Mouse (Mus musculus): ENCODE measurements at regions not wholly inside any gene's neighbourhood (a gene's known extent, or its start where the extent isn't known, plus 50 kb on each side); places are given as distances from the start of the nearest gene placed in this dataset.
"Not testable (repeated sequence)": the region's sequence is repeated elsewhere in the genome, so short reads cannot be mapped to it uniquely, and the experiment has no call there.

DNA sequence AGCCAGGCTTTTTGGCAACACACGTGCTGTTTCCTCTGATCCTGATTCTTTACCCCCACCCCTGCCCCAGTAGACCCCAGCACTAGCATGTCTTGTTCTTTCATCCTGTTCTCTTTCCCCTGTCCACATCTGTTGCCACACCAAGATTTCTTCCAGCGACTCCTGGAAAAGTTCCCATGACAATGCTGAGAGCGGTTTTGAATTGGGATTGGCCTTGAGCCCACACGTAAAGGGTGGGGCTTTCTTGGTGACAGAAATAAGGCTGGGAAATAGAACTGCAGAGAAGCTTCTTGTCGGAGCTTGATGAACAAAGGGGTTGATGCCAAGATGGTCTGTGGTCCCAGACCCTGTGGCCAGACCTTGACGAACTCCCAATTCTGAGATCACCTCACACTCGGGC lies 106.8 kb downstream of the Enc1 start:
- no peak for DNase-seq (ENCODE audit: low spot score)
- no peaks in the 10 kb centered on the region for H3K27me3 ChIP-seq (ENCODE audit: insufficient read depth, poor library complexity, severe bottlenecking)
- H3K9me3 ChIP-seq = no peaks in the 10 kb centered on the region
- no peaks in the 10 kb centered on the region for H3K36me3 ChIP-seq
- no peak overlapping the region for H3K4me3 ChIP-seq
- H3K4me1 ChIP-seq (replicated peaks) = no peaks in the 10 kb centered on the region
- 89% methylated on average over 7 of the region's 7 CpGs for WGBS
- H3K27ac ChIP-seq = no peak overlapping the region

- WGBS = 69% methylated on average over 7 of the region's 7 CpGs
- DNase-seq (ENCODE audit: low spot score) = no peak
- no peaks in the 10 kb centered on the region for H3K27me3 ChIP-seq (ENCODE audit: insufficient read depth, poor library complexity, severe bottlenecking)
- H3K36me3 ChIP-seq = no peaks in the 10 kb centered on the region
- peaks cover 22% of the 10 kb centered on the region for H3K4me1 ChIP-seq (replicated peaks)
- no peak overlapping the region for H3K4me3 ChIP-seq
- H3K9me3 ChIP-seq = no peaks in the 10 kb centered on the region
- no peak overlapping the region for H3K27ac ChIP-seq
Observed at GRCm38 (mm10) chr13:97341218-97341889, 100.4 kb downstream of the Enc1 start.

GRCm38 (mm10) chr13:97337954-97338353 lies 97.0 kb downstream of the Enc1 start:
- no peak for DNase-seq (ENCODE audit: low spot score)
- Histone ChIP-seq H3K4me1 (replicated peaks) (peaks cover 39% of the 10 kb centered on the region), H3K27ac (peak overlapping the region; percentile 46), H3K9me3 (no peaks in the 10 kb centered on the region), H3K36me3 (no peaks in the 10 kb centered on the region), H3K27me3 (ENCODE audit: insufficient read depth, poor library complexity, severe bottlenecking) (no peaks in the 10 kb centered on the region), H3K4me3 (no peak overlapping the region)
- 32% methylated on average over 3 of the region's 3 CpGs for WGBS

GRCm38 (mm10) chr13:97337296-97337731 lies 96.4 kb downstream of the Enc1 start:
- DNase-seq (ENCODE audit: low spot score) = no peak
- Histone ChIP-seq H3K27me3 (ENCODE audit: insufficient read depth, poor library complexity, severe bottlenecking) (no peaks in the 10 kb centered on the region), H3K27ac (peak overlapping the region; percentile 68), H3K9me3 (no peaks in the 10 kb centered on the region), H3K4me3 (no peak overlapping the region), H3K36me3 (no peaks in the 10 kb centered on the region), H3K4me1 (replicated peaks) (peaks cover 41% of the 10 kb centered on the region)
- 74% methylated on average over 10 of the region's 10 CpGs for WGBS

- no peak overlapping the region for H3K4me3 ChIP-seq
- H3K36me3 ChIP-seq = no peaks in the 10 kb centered on the region
- H3K4me1 ChIP-seq (replicated peaks) = peaks cover 38% of the 10 kb centered on the region
- WGBS = 20% methylated on average over 10 of the region's 10 CpGs
- H3K27ac ChIP-seq = peak overlapping the region; percentile 64
- no peaks in the 10 kb centered on the region for H3K9me3 ChIP-seq
- H3K27me3 ChIP-seq (ENCODE audit: insufficient read depth, poor library complexity, severe bottlenecking) = no peaks in the 10 kb centered on the region; the same call in 1 of the 2 replicates
- DNase-seq (ENCODE audit: low spot score) = no peak
Observed at GRCm38 (mm10) chr13:97333801-97334534, 93.1 kb downstream of the Enc1 start.

- WGBS = 89% methylated on average over 14 of the region's 14 CpGs
- H3K27ac ChIP-seq = 0 out of 2 replicates have a peak overlapping the region, but pooled peaks have one; percentile 3
- no peaks in the 10 kb centered on the region; the same call in 1 of the 2 replicates for H3K27me3 ChIP-seq (ENCODE audit: insufficient read depth, poor library complexity, severe bottlenecking)
- peaks cover 4% of the 10 kb centered on the region; the same call in 1 of the 2 replicates for H3K9me3 ChIP-seq
- DNase-seq (ENCODE audit: low spot score) = no peak
- no peaks in the 10 kb centered on the region for H3K36me3 ChIP-seq
- H3K4me3 ChIP-seq = no peak overlapping the region
- peaks cover 23% of the 10 kb centered on the region for H3K4me1 ChIP-seq (replicated peaks)
Observed at GRCm38 (mm10) chr13:97331072-97331471, 90.2 kb downstream of the Enc1 start.

DNA sequence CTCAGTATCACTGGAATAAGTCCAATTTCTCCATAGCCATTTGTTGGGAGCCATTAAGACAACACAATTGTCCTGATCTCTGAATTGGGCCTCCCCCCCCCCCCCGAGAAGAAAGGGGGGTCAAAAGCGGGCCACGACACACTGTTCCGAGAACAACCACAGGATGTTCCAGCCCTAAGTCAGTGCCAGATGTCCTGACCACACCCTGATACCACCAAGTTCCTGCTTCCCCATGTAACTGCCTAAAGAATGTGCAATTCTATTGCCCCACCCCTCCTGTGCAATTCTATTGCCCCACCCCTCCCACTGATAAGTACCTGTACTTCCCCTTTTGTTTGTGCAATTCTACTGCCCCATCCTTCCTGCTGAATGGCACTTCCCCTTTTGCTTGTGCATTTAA lies 80.4 kb downstream of the Enc1 start:
- H3K36me3 ChIP-seq; H3K4me3 ChIP-seq; H3K9me3 ChIP-seq; DNase-seq (ENCODE audit: low spot score); H3K27me3 ChIP-seq (ENCODE audit: insufficient read depth, poor library complexity, severe bottlenecking); H3K27ac ChIP-seq: not testable (repeated sequence)
- H3K4me1 ChIP-seq (replicated peaks) = peaks cover 34% of the 10 kb centered on the region
- 78% methylated on average over 4 of the region's 4 CpGs for WGBS

DNA sequence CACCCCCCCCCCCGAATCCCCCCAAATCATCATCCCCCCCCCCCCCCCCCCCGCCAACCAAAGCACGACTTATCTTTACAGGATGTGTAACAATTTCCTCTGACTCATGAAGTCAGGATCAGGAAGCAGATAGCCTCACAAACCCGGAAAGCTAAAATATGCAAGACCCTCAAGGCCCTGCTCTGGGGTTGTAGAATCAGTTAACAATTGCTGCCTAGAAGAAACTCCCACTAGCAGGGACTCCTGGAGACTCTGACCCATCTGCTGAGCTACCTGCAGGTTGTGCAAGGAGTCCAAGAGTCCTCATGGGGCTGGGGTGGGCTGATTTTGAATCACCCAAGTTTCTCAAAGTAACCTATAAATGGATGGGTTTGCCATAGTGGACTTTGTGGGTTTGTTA lies 79.9 kb downstream of the Enc1 start:
- Histone ChIP-seq H3K4me1 (replicated peaks) (peaks cover 34% of the 10 kb centered on the region), H3K27ac (no peak overlapping the region), H3K4me3 (no peak overlapping the region), H3K9me3 (no peaks in the 10 kb centered on the region), H3K27me3 (ENCODE audit: insufficient read depth, poor library complexity, severe bottlenecking) (no peaks in the 10 kb centered on the region), H3K36me3 (no peaks in the 10 kb centered on the region)
- DNase-seq (ENCODE audit: low spot score) = no peak
- WGBS = 44% methylated on average over 4 of the region's 4 CpGs

DNA sequence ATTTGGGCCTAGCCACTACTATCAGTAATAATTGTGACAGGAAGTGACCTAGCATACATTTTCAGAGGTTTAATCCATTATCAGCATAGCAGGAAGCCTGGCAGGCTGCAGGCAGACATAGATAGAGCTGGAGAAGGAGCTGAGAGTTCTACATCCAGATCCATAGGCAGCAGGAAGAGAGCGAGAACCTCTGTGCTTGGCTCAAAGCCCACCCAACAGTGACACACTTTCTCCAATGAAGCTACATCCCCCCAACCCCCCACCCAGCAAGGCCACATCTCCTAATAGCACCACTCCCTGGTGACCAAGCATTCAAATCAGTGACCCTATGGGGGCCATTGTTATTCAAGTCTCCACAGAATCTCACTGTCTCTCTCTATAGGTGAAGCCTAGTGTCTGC lies 79.4 kb downstream of the Enc1 start:
- no peaks in the 10 kb centered on the region for H3K36me3 ChIP-seq
- no peaks in the 10 kb centered on the region for H3K27me3 ChIP-seq (ENCODE audit: insufficient read depth, poor library complexity, severe bottlenecking)
- no peaks in the 10 kb centered on the region for H3K9me3 ChIP-seq
- DNase-seq (ENCODE audit: low spot score) = no peak
- 74% methylated on average over 1 of the region's 1 CpGs for WGBS
- peak overlapping the region; percentile 76; the same call in 1 of the 2 replicates for H3K27ac ChIP-seq
- peaks cover 34% of the 10 kb centered on the region for H3K4me1 ChIP-seq (replicated peaks)
- no peak overlapping the region for H3K4me3 ChIP-seq

DNA sequence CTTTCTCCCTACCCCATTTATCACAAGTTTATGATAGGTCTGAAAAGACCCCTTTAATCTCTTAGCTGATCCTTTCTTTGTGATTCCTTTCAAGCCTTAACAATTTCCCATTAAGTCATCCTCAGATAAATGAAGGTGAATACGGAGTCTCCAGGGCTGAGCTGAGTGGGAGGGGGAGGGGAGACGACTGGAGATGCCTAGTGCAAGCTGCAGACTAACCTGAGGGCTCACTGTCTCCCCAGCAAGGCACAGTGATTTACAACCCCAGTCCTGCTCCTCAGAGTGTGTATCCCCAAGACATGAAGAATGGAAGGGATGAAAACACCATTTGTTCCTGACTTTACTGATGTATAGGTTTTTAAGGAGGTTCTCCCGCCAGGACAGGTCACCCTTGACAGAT lies 76.7 kb downstream of the Enc1 start:
- DNase-seq (ENCODE audit: low spot score) = no peak
- 23% methylated on average over 3 of the region's 3 CpGs for WGBS

DNA sequence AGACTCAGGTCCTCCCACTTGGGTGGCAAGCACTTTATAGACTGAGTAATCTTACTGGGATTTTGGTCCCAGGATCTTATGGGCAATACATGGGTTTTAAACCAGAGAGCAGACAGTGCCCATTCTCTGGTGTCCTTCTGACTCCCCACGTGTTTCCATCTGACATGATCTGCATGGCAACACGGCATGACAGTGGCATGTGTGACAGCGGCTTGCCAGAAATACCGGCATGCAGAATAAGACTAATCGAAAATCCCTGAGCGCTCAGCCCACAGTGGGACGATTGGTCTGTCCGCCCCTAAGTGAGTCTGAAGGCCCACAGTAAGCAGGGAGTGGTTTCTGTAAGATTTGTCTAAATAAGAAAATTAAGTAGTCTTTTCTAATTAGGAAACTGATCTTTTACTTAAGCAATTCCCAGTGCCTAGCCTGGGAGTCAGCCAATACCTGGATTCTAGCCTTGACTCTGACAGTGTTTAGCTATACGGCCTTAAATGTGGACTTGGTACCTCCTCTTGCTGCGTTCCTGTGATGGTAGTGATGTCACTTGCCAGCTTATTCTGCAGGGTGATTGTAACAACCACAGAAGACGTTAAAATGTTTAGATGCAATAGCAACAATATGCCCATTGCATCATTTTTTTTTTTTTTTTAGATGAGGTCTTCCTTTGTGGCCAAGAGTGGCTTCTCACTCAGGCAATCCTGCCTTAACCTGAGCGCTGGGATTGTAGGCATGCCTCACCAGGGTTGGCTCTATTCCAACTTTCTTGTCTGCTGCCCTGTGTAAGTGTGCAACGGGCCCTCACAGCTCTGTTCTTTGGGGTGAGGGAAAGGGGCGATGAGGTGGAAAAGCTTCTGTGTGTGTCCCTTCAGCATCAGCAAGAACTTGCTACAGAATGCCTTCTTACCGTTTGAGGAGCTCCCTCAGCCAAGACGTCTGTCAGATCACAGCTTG lies 71.8 kb downstream of the Enc1 start:
- no peaks in the 10 kb centered on the region for H3K9me3 ChIP-seq
- H3K27ac ChIP-seq = peak overlapping the region; percentile 77
- peaks cover 53% of the 10 kb centered on the region for H3K4me1 ChIP-seq (replicated peaks)
- H3K36me3 ChIP-seq = no peaks in the 10 kb centered on the region
- H3K4me3 ChIP-seq = no peak overlapping the region
- H3K27me3 ChIP-seq (ENCODE audit: insufficient read depth, poor library complexity, severe bottlenecking) = peaks cover 9% of the 10 kb centered on the region; the same call in 1 of the 2 replicates
- 80% methylated on average over 16 of the region's 16 CpGs for WGBS
- DNase-seq (ENCODE audit: low spot score) = no peak

More for the DNA sequence above, 76.7 kb downstream of the Enc1 start:
- Histone ChIP-seq H3K27me3 (ENCODE audit: insufficient read depth, poor library complexity, severe bottlenecking) (no peaks in the 10 kb centered on the region), H3K4me1 (replicated peaks) (peaks cover 42% of the 10 kb centered on the region), H3K36me3 (no peaks in the 10 kb centered on the region), H3K9me3 (no peaks in the 10 kb centered on the region), H3K27ac (peak overlapping the region; percentile 46), H3K4me3 (no peak overlapping the region)

DNA sequence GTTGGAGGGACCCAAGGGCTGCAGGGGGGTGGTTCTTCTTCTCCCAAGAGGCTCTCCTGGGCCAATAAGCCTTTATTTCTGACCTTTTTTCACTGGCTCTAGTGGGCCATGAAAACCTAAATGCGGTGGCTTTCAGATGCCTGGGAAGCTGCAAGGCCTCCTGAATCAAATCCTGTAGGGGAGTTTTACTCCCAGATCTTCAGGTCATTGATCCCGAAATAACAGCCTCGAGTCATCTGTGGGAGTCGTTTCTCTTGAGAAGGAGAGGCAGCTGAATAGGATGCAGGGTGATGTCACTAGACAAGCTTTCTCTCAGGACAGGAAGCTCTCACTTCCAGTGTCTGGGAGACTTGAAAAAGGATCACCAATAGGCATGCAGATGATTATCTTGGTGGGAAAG lies 70.4 kb downstream of the Enc1 start:
- Histone ChIP-seq H3K27ac (peak overlapping the region; percentile 77), H3K4me1 (replicated peaks) (peaks cover 46% of the 10 kb centered on the region), H3K4me3 (no peak overlapping the region), H3K36me3 (no peaks in the 10 kb centered on the region), H3K9me3 (no peaks in the 10 kb centered on the region), H3K27me3 (ENCODE audit: insufficient read depth, poor library complexity, severe bottlenecking) (peaks cover 9% of the 10 kb centered on the region; the same call in 1 of the 2 replicates)
- 6% methylated on average over 4 of the region's 4 CpGs for WGBS
- peak; percentile 65 for DNase-seq (ENCODE audit: low spot score)
